Mouse (Mus musculus) hematopoietic stem cell, adult 5-6 weeks (primary cell): ENCODE results near the gene Ptov1. TPM values are rescaled to one million over a fixed set of nuclear protein-coding genes. Genes with fewer than 3 reads are reported as not detected.

ENCODE experiments used
- ATAC-seq, 2 experiments: fragments of 125-278 bp in 1 of 2; replicated peaks in 1 of 2; 2 replicates each; pipeline ENCODE4 v1.8.0; 2016 to 2017; ENCODE audit warnings: inconsistent platforms in 2 of 2, mild to moderate bottlenecking in 2 of 2, moderate number of reproducible peaks in 2 of 2, low read depth in 1 of 2, moderate TSS enrichment in 1 of 2; ENCODE audit not compliant: low FRiP score in 2 of 2, poor library complexity in 2 of 2, severe bottlenecking in 2 of 2, insufficient read depth in 1 of 2, low TSS enrichment in 1 of 2
- total RNA-seq: library from RNA; stranded (forward); fragments of 172-1452, 232-1000 nt; gene quantifications from 2 replicates; pipeline ENCODE4 v1.2.3, GENCODE M21; 2017

Ptov1 gene
- total RNA-seq, 1 experiment from 2014 or later = 54.1 TPM

DNA sequence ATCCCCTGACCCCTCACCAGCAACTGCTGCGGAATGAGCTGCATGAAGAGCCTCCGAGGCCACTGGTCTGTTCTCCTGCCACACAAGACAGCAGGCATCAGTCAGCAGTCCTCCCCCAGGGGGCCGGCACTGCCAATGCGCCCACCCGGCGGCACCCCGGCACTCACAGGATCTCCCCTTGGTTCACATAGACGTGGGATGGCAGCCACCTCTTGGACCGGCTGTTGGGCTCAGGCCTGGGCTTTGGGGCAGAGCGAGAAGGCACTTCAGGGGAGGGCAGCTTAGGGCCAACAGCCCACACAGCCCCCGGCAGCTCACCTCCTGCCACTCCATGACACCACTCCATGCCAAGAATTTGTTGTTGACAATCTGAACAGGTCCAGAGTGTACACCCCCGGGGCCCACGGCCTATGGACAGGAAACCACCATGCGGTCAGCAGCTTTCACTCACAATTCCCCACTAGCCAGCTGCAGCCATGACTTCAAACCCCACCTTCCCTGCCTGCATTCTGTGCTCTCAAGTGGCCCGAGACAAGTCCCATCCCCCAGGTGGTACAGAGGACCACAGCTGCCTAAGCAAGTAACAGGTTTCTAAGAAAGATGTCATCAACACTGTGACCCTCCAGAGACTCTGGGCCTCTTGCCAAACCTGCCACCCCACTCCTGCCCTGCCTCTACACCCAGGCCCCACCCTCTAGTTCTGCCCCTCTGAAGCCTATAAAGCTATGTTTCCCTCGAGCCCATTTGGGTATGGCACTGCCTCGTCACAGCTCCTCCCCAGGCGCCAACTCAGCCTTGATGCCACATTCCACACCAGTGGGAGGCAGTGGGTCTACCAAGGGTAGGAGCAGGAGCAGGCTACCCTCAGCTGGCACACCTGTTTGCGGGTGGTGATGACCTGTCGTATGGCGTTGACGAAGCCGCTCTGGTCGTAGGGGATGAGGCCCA is 4.7 kb downstream of the Ptov1 start:
- no peak for ATAC-seq

DNA sequence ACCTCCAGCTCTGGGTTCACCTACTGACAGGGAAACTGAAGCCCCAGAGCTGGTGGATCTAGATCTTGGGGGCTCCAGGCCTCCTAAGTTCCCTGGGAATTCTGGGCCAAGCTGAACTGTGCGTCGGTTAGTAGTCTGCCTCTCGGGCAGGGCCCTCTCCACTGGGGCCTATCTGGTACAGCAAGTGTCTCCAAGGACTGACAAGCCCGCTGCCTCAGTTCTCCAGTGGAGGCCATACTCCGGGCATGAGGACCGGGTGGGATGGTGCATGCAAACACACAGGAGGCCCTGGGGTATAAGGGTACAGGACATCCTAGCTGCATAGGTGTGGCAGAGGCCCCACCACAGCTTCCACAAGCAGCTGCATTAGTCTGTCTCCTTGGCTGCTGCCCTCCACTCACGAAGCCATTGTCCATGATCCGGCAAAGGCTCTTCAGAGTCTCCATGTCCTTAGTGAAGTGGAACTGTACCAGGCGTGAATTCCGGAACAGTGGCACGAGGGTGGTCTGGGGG is 5.5 kb downstream of the Ptov1 start:
- no peak for ATAC-seq

DNA sequence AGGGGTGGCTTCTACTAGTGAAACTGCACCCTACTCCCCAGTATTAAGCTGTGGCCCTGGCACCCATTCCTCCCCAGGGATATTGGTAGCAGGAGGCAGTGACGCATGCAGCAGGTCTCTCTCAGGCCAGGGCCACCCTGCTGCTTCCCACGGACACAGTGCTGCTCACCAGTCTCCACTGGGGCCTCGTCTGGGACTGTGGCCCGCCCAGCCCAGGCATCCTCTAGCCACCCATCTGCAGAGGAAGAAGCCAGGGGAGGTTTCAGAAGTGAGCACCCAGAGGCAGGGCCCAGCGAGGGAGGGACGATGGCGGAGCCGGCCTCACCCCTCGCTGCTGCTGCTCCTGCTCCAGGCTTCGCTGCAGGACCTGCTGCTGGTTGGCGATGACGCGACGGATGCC is 6.4 kb downstream of the Ptov1 start:
- ATAC-seq = no peak

DNA sequence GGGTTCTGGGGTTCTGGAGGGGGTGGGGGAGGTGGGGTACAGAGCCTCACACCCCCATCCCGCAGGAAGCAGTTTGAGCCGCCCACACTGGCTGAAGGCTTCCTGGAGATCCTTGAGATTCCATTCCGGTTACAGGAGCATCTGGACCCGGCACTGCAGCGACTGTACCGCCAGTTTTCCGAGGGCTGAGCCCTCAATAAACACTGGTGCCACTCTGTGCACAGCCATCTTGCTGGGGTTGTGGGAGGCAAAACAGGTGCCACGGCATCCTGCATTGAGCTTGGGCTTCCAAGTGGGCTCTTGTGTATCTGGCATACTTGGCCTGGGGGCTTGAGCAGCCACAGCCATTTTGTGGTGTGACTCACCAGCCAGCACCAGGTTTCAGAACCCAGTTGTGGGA is 7.2 kb downstream of the Ptov1 start:
- no peak for ATAC-seq

DNA sequence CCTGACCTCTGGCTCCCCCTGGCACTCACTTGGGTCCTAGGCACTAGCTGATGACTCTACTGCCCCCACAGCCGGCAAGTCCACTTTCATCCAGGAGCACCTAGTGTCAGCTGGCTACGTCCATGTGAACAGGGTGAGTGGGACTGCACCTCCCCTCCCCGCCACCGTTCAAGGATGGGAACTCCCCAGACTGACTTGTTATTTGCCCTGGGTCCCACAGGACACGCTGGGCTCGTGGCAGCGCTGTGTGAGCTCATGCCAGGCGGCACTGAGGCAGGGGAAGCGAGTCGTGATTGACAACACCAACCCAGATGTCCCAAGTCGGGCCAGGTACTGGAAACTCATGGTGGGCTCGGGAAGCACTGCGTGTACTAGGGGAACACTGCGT is 8.2 kb downstream of the Ptov1 start:
- ATAC-seq = no peak

DNA sequence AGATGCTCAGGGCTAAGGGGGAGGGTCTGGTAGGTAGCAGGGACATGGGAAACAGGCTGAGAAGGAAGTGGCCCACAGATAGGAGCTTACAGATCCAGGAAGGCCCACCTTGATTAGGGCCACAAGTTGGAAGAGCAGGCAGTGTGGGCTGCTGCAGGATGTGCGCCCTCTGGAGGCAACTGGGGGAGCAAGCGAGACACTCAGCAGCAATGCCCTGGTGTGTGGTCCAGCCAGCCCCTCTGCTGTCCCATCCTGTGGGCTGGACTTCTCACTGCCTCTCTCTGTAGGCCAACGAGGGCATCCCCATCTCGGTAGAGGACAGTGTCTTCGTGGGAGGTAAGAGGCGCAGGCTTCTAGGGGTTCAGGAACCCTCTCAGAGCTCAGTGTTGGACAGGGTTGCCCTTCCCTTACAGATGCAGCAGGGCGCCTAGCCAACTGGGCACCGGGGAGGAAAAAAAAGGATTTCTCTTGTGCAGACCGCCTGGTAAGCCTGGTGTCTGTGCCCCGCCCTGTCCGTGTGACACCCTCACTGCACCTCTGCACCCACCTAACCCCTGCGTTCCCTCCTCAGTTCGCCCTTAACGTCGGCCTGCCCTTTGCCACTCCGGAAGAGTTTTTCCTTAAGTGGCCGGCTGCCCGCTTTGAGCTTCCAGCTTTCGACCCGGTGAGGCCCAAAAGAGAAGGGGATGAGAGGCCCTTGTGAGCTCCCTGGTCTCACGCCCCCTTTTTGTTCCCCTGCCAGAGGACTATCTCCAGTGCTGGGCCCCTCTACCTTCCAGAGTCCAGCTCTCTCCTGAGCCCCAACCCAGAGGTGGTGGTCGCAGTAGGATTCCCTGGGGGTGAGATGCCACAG is 8.8 kb downstream of the Ptov1 start:
- peak; percentile 30 to 36; a peak in 1 of 4 replicates for ATAC-seq

DNA sequence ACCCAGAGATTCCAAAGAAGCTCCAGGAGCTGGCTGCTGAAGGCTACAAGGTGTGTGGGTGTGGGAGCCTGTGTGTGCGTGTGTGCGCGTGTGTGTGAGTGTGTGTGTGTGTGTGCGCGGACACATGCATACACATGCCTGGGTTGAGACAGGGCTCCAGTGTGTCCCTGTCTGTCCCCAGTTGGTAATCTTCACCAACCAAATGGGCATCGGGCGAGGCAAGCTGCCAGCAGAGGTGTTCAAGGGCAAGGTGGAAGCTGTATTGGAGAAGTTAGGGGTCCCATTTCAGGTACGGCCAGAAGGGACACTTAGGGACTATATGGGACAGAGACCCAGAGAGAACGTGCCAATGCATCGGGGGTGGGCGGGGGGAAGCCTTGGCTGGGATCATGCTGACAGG is 9.7 kb downstream of the Ptov1 start:
- no peak for ATAC-seq

DNA sequence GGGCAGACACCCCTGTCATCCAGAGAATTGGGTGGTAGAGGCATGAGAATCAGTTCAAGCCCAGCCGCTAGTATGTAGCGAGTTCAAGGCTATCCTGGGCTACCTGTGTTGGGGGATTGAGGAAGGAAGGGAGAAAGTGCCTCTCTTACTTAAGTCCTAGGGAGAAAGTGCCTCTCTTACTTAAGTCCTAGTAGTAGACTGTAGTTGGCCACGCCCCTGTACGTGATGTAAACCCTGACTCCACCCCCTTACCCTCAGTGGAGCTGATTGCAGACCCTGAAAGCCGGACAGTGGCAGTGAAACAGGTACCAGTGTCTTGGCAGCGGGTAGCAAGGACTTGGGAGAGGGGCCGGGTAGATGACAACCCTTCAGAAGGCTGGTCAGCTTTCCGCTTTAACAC is 11.7 kb downstream of the Ptov1 start:
- peak in 1 of 2 experiments; percentile 14; a peak in 1 of 4 replicates for ATAC-seq

DNA sequence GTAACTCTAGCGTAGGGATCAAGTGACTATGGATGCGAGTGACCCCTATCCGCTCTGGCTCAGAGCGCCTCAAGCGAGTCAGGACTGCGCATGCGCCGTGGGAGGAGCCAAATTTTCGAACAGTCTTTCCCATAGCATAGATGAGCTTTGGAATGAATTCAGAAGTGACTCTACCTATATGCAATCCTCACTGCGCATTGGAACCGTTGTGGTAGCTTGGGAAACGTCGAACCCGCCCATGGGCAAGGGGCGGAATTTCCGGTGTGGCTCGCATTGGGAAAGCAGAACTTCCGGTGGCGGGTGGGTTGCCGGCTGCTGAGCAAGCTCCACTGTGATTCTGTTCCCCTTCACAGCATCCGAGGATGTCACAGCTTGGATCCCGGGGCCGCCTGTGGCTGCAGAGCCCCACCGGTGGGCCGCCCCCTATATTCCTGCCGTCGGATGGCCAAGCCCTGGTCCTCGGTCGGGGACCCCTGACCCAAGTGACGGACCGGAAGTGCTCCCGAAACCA is 12.5 kb downstream of the Ptov1 start, which contains the start of gene Pnkp:
TSS of gene Pnkp (plus strand) at position 98 of the 511 bp plus-strand sequence.
- ATAC-seq = peak; percentile 55 to 57

DNA sequence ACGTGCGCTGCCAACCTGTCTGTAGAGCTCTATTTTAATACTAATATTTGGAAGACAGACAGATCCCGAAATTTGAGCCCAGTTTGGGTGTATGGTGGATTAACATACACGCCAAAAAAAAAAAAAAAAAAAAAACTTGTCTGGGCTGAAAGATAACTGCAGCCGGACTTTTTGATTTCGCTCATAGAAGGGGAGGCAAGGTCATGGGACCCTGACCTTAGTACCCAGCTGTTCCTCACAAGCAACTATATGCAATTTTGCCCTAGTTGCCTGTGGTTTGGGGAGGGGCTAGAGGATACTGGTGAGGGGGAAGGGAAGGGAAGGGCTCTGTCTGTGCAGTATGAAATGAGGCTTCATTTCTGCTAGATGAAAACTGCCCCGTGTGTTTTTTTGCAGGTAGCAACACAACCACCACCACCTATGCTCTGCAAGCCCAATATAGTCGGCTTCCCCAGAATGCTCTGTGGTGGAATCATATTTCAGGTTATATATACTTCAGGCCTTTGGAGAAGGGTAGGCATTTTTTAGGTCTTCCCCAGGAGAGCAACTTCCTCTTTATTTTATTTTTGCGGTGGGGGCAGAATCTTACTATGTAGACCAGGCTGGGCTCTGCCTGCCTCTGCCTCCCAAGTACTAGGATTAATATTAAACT is 13.2 kb downstream of the Ptov1 start:
- ATAC-seq = 0 out of 4 replicates have a peak, but pooled peaks of 1 of the 2 experiments have one; percentile 17

DNA sequence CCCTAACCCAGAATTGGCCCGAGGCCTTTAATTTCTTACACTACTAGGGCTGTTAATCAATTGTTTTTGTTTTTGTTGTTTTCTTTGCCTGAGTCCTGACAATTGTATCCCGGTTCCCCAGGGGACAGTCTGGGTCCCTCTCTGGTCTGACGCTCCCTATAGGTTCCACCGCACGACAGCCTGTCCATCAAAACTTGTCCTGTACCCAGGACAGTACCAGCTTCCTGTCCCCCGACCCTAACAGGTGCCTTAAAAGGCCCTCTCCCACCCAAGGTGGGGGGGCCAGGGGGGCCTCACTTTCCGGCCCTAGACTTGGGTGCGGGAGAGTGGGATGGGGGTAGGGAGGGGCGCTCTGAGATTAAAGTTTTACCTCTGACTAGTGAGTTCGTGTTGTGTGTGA is 14.6 kb downstream of the Ptov1 start:
- no peak for ATAC-seq

DNA sequence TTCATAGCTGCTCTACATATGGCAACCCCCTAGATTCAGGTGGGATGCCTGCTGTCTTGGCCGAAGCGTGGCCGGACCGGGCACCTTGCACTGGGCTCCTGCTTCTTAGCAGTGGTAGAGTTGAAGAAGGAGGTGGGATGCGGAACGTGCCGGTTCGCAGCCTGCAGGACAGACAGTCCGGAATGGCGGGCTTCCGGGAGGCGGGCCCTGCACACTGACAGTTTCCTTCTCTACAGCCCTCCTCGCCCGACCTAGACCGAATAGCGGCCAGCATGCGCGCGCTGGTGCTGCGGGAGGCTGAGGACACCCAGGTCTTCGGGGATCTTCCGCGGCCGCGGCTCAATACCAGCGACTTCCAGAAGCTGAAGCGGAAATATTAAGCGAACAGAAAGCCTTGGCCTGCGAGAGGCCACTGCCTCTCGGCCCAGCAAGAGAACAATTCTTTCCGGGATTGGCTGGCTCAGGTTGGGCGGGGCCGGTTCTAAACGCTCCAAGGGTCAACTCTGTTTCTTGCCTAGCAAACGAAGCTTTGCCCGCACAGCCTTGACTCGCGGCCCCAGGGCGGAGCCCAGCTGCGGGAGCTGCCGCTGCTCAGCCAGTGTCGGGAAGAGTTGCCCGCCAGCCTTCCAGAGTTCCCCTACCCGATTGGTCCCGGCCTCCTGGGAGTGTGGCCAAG is 15.1 kb downstream of the Ptov1 start:
- peak; percentile 32 to 46 for ATAC-seq

DNA sequence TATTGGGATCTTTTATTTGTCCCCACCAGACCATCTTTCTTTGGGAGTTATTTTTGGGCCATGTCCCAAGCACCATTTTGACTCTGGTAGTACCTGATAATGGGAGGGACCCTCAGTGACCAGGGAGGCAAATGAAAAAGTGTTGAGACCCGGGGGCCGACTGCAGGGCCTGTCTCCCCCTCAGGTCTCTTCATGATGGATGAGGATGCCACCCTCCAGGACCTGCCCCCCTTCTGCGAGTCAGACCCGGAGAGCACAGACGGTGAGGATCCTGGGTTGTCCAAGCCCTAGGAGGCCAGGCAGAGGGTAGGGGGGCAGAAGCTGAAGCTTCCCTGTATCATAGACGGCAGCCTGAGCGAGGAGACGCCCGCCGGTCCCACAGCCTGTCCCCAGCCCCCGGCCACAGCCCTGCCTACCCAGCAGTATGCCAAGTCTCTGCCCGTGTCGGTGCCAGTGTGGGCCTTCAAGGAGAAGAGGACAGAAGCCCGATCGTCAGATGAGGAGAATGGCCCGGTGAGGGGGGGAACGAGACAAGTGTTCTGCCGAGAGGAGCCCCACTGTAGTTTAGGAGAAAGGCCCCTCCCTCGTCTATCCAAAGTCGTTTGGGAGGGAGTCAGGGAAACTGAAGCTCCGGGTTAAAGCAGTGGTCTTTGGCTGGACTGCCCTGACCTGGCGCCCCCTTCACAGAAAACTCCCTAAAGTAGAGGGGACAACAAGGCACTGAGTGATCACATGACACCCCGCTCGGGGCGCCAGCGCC is 15.8 kb downstream of the Ptov1 start:
- no peak for ATAC-seq

DNA sequence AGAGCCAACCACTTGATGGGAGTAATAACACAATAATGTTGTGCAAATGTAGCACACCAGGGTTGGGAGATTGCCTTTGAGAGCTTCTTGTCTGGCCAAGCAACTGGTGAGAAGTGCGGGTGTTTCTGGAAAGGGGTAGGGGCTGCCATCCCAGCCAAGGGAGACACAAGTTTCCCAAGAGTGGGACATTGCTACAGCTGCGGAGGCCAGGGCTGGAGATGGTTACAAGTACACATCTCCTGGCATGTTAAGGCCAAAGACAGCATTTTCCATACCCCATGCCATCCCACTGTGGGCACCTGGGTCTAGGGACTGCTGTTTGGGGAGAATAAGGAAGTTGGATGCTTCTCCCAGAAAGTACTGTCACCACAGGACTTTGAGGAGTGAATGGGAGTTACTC is 16.5 kb downstream of the Ptov1 start:
- ATAC-seq = no peak

DNA sequence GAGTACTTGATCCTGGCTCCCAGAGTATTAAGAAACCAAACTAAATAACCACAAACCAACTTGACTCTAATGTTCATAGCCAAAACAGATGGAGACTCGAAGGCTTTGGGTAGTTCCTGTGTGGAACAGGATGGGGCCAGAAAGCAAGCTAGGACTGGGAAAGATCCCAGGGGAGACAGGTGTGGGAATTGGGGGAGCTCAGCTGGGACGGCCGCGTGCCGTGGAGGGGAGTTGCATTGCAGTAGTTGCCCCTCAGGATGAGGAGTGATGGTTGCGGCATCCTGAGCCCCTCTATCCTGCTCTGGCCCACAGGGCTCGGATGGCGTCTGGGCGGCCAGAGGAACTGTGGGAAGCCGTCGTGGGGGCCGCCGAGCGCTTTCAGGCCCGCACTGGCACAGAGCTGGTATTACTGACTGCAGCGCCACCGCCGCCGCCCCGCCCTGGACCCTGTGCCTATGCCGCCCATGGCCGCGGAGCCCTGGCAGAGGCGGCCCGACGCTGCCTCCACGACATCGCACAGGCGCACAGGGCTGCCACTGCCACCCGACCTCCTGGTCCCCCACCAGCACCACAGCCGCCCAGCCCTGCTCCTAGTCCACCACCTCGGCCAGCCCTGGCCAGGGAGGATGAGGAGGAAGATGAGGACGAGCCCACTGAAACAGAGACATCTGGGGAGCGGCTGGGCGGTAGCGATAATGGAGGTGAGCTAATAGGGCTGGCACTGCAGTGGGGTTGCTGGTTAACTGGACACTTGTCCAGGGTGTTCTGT is 17.1 kb downstream of the Ptov1 start:
- ATAC-seq = no peak
